Mouse (Mus musculus): ENCODE results near the gene Tex264.

DNA sequence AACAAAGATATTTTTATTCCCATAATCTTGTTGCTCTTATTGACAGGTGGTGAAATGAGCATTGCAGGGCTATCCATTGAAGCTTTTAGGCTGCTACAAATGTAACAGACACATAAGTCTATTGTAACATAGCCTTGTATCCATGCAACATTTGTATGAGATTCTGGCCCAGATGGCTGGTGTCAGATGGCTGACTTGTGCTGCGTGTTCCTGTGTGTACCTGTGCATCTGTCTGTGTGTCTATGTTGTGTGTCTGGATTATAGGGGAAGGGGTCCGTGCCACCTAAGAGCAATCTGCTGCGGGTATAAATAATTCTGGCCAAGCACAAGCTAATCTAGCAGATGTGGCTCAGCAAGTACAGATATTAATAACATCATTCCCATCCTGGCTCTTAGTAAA is 68.2 kb downstream of the Tex264 start:
- TF ChIP-seq CTCF (IDR thresholded peaks at IDR 0.05; ENCODE audit: extremely low read depth, insufficient read depth, insufficient read length, insufficient replicate concordance) = no peak
- no peak for TF ChIP-seq POLR2A (IDR thresholded peaks at IDR 0.05; ENCODE audit: low read depth, low read length)
